Comparison of ENCODE assay signal across 8 mouse cellular contexts in genomic region chr9:113741108-113741636, GRCm38 (mm10). TPM values are rescaled to one million over a fixed set of nuclear protein-coding genes. Genes with fewer than 3 reads are reported as not detected.
A peak's percentile ranks its signal among the peaks of the same experiment; 100 is the strongest.
DNase-seq lines count a peak whose midpoint lies in the region; ATAC-seq lines count a peak whose summit lies in the region.

Clasp2 (plus strand) TSS chr9:113741473.

- DNase-seq in 3T3-L1 (ENCODE audit: low read depth, low spot score) = peak; percentile 62
- DNase-seq in adrenal gland, postnatal 36 days = peak; percentile 79 to 89
- DNase-seq in heart, adult 18-20 months = peak; percentile 90
- DNase-seq in kidney, adult 18-20 months = peak; percentile 89
- DNase-seq in midbrain, embryonic 14.5 days = peak; percentile 93
- DNase-seq in spleen, adult 12 weeks (ENCODE audit: low spot score) = peak; percentile 76

- WGBS in embryonic facial prominence, embryonic 12.5 days = under 1% methylated on average over 62 of the region's 63 CpGs
- under 1% methylated on average over 63 of the region's 63 CpGs for WGBS in limb, embryonic 12.5 days
- WGBS in midbrain, embryonic 14.5 days = under 1% methylated on average over 63 of the region's 63 CpGs

- ATAC-seq in embryonic facial prominence, embryonic 12.5 days (ENCODE audit: insufficient number of reproducible peaks, insufficient read depth, low FRiP score, low TSS enrichment) = peak; percentile 92
- ATAC-seq in limb, embryonic 12.5 days (ENCODE audit: insufficient number of reproducible peaks, insufficient read depth, low FRiP score, low TSS enrichment, low read depth) = peak; percentile 94
- peak; percentile 97 for ATAC-seq in midbrain, embryonic 14.5 days (ENCODE audit: low FRiP score, low TSS enrichment)

- H3K4me1 ChIP-seq in embryonic facial prominence, embryonic 12.5 days = peaks cover 12% of the 10 kb centered on the region
- peaks cover 9% of the 10 kb centered on the region; the same call in 1 of the 2 replicates for H3K4me1 ChIP-seq in limb, embryonic 12.5 days (replicated peaks)
- H3K4me1 ChIP-seq in midbrain, embryonic 14.5 days (ENCODE audit: control insufficient read depth, insufficient read depth, low read length) = 0 out of 2 replicates have a peak, but pooled peaks cover 4% of the 10 kb centered on the region

- H3K27me3 ChIP-seq in embryonic facial prominence, embryonic 12.5 days = no peaks in the 10 kb centered on the region
- H3K27me3 ChIP-seq in limb, embryonic 12.5 days = no peaks in the 10 kb centered on the region
- H3K27me3 ChIP-seq in midbrain, embryonic 14.5 days (ENCODE audit: control insufficient read depth, insufficient read depth, low read length) = no peaks in the 10 kb centered on the region

- H3K4me2 ChIP-seq in embryonic facial prominence, embryonic 12.5 days (replicated peaks) = peak within 1 kb of the TSS; percentile 92
- peak within 1 kb of the TSS; percentile 78 for H3K4me2 ChIP-seq in limb, embryonic 12.5 days
- H3K4me2 ChIP-seq in midbrain, embryonic 14.5 days (ENCODE audit: low read length) = peak within 1 kb of the TSS; percentile 65

- peak within 1 kb of the TSS; percentile 86 for H3K9ac ChIP-seq in embryonic facial prominence, embryonic 12.5 days
- H3K9ac ChIP-seq in limb, embryonic 12.5 days (replicated peaks) = peak within 1 kb of the TSS; percentile 87
- peak within 1 kb of the TSS; percentile 67 for H3K9ac ChIP-seq in midbrain, embryonic 14.5 days (replicated peaks; ENCODE audit: low read length)

- H3K36me3 ChIP-seq in embryonic facial prominence, embryonic 12.5 days = no peaks in the 10 kb centered on the region
- H3K36me3 ChIP-seq in limb, embryonic 12.5 days = no peaks in the 10 kb centered on the region
- H3K36me3 ChIP-seq in midbrain, embryonic 14.5 days (ENCODE audit: control insufficient read depth, insufficient read depth, low read length) = no peaks in the 10 kb centered on the region

- H3K9me3 ChIP-seq in embryonic facial prominence, embryonic 12.5 days = no peaks in the 10 kb centered on the region
- H3K9me3 ChIP-seq in limb, embryonic 12.5 days = no peaks in the 10 kb centered on the region
- no peaks in the 10 kb centered on the region for H3K9me3 ChIP-seq in midbrain, embryonic 14.5 days (ENCODE audit: control insufficient read depth, low read length)

- peak within 1 kb of the TSS; percentile 90 for H3K4me3 ChIP-seq in embryonic facial prominence, embryonic 12.5 days
- peak within 1 kb of the TSS; percentile 93 for H3K4me3 ChIP-seq in limb, embryonic 12.5 days (replicated peaks)
- H3K4me3 ChIP-seq in midbrain, embryonic 14.5 days (replicated peaks; ENCODE audit: low read depth, low read length) = peak within 1 kb of the TSS; percentile 94

- peak within 1 kb of the TSS; percentile 84 for H3K27ac ChIP-seq in embryonic facial prominence, embryonic 12.5 days
- peak within 1 kb of the TSS; percentile 87 for H3K27ac ChIP-seq in limb, embryonic 12.5 days
- H3K27ac ChIP-seq in midbrain, embryonic 14.5 days (replicated peaks; ENCODE audit: low read depth, low read length) = peak within 1 kb of the TSS; percentile 55

RNA-seq across cellular contexts. Expression of gene Clasp2, which starts in this region (rescaled TPM):
- total RNA-seq in adrenal gland, postnatal 36 days (2021) = 100 to 1,000 TPM; 134 to 261 TPM
- 41.0 and 45.3 TPM in 2 replicates for polyA plus RNA-seq in embryonic facial prominence, embryonic 12.5 days (2016; fragmentation: Nextera tagmentation; extraction: Ambion mirVana)
- total RNA-seq in heart, adult 18-20 months (2021) = 10 to 100 TPM; 56.2 to 63.4 TPM
- polyA plus RNA-seq in limb, embryonic 12.5 days (2016; fragmentation: Nextera tagmentation; extraction: Ambion mirVana) = 35.6 and 38.1 TPM in 2 replicates
- polyA plus RNA-seq in midbrain, embryonic 14.5 days (2014; fragmentation: Nextera tagmentation; extraction: Ambion mirVana) = 150 and 152 TPM in 2 replicates

Comparison
In these comparisons a context has a peak if more than half of its experiments do, and no peak if none do; other contexts are left out.
1. Peak in every context shown above with its lines: DNase-seq, ATAC-seq, H3K4me3 ChIP-seq and H3K27ac ChIP-seq.